Mouse (Mus musculus) layer of hippocampus, adult 18-20 months (tissue): ENCODE results near the gene Themis2. TPM values are rescaled to one million over a fixed set of nuclear protein-coding genes. Genes with fewer than 3 reads are reported as not detected.
"Not testable (repeated sequence)": the region's sequence is repeated elsewhere in the genome, so short reads cannot be mapped to it uniquely, and the experiment has no call there.

ENCODE experiments used
- DNase-seq, 2 experiments: peaks; one replicate each; pipeline ENCODE4 v3.0.0; 2022; ENCODE audit warnings: low spot score in 2 of 2
- total RNA-seq, 2 experiments: library from RNA; stranded (reverse); gene quantifications; 2 replicates each; pipeline ENCODE4 v1.2.3; 2021

Themis2 gene
- total RNA-seq, 2 experiments from 2014 or later, result 0.43 to 1.1 TPM

GRCm38 (mm10) chr4:132801176-132802077 is 5.2 kb upstream of the Themis2 start:
- no peak for DNase-seq

GRCm38 (mm10) chr4:132799845-132800244 is 3.7 kb upstream of the Themis2 start:
- DNase-seq, result no peak

- DNase-seq, result not testable (repeated sequence)
Measured at GRCm38 (mm10) chr4:132798666-132799065, 2.5 kb upstream of the Themis2 start.

- DNase-seq, result no peak
Measured at GRCm38 (mm10) chr4:132798028-132798427, 1.8 kb upstream of the Themis2 start.

- no peak for DNase-seq
Measured at GRCm38 (mm10) chr4:132797461-132797860, 1.3 kb upstream of the Themis2 start.

- no peak for DNase-seq
Measured at GRCm38 (mm10) chr4:132795171-132795570, 1.0 kb downstream of the Themis2 start.

- no peak for DNase-seq
Measured at GRCm38 (mm10) chr4:132794760-132795159, 1.4 kb downstream of the Themis2 start.

GRCm38 (mm10) chr4:132794028-132794427 is 2.2 kb downstream of the Themis2 start:
- no peak for DNase-seq

GRCm38 (mm10) chr4:132793322-132794004 is 2.7 kb downstream of the Themis2 start:
- DNase-seq, result not testable (repeated sequence)

- DNase-seq, result no peak
Measured at GRCm38 (mm10) chr4:132789731-132790130, 6.5 kb downstream of the Themis2 start.

GRCm38 (mm10) chr4:132785228-132785627 is 11.0 kb downstream of the Themis2 start:
- DNase-seq, result no peak

GRCm38 (mm10) chr4:132783732-132784131 is 12.5 kb downstream of the Themis2 start:
- DNase-seq, result no peak

- no peak for DNase-seq
Measured at GRCm38 (mm10) chr4:132780288-132780687, 15.9 kb downstream of the Themis2 start.

- DNase-seq, result no peak
Measured at GRCm38 (mm10) chr4:132778562-132779201, 17.5 kb downstream of the Themis2 start.

- DNase-seq, result peak; percentile 51 to 83
Measured at GRCm38 (mm10) chr4:132776764-132777163, 19.4 kb downstream of the Themis2 start.

- DNase-seq, result no peak
Measured at GRCm38 (mm10) chr4:132774905-132775304, 21.3 kb downstream of the Themis2 start.

- no peak for DNase-seq
Measured at GRCm38 (mm10) chr4:132771776-132772175, 24.4 kb downstream of the Themis2 start.

GRCm38 (mm10) chr4:132767914-132768876 is 28.0 kb downstream of the Themis2 start, which contains the start of gene Rpa2:
TSS of gene Rpa2 (plus strand) at chr4:132768332.
- DNase-seq, result peak; percentile 98 to 100

- not testable (repeated sequence) for DNase-seq
Measured at GRCm38 (mm10) chr4:132763125-132763524, 33.1 kb downstream of the Themis2 start.

GRCm38 (mm10) chr4:132762602-132763001 is 33.6 kb downstream of the Themis2 start:
- no peak for DNase-seq
